Mouse (Mus musculus): ENCODE measurements around the gene LTO1. TPM values are rescaled to one million over a fixed set of nuclear protein-coding genes. Genes with fewer than 3 reads are reported as not detected.

Gene LTO1
- polyA plus RNA-seq, 1 experiment from 2014 or later, result 29.2 TPM

DNA sequence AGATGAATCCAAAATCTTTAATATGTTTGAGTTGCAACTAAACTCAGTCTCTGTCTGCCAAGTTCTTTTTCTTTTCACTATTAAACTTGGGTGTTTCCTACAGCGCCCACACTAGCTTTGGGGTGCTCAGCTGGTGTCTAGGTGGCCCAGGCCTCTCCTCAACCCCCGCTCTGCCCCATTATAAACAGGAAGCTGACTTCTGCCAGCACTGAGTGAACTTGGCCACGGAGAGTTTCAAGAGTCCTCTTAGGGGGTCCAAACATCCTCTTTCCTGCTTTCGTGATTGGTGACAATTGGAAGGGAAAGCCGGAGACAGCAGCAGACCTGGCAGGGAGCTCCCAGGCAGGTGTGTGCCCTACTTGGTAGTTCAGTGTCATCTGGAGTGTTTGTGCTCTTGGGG, 64.9 kb downstream of the LTO1 start:
- no peaks in the 10 kb centered on the region for H3K4me1 ChIP-seq (replicated peaks; ENCODE audit: control insufficient read depth, insufficient read depth, low read length)
- H3K9me3 ChIP-seq (ENCODE audit: control insufficient read depth, low read length), result no peaks in the 10 kb centered on the region
- 84% methylated on average over 5 of the region's 5 CpGs for WGBS
- no peak overlapping the region for H3K4me3 ChIP-seq (ENCODE audit: low read depth, low read length)
- DNase-seq (ENCODE audit: low spot score), result no peak
- H3K9ac ChIP-seq (ENCODE audit: low read length), result no peak overlapping the region
- H3K27me3 ChIP-seq (ENCODE audit: control insufficient read depth, insufficient read depth, low read length), result no peaks in the 10 kb centered on the region
- ATAC-seq (replicated peaks; ENCODE audit: low FRiP score), result no peak
- H3K4me2 ChIP-seq (ENCODE audit: low read depth, low read length, severe bottlenecking), result no peak overlapping the region
- H3K27ac ChIP-seq (ENCODE audit: low read depth, low read length), result no peak overlapping the region
- H3K36me3 ChIP-seq (ENCODE audit: control insufficient read depth, insufficient read depth, low read length), result no peaks in the 10 kb centered on the region

Other genes starting within 250 kb of the LTO1 start
- 22.9 and 25.6 TPM in 2 replicates for gene Ano1, start 163.1 kb upstream of the LTO1 start, polyA plus RNA-seq (2014; fragmentation: Nextera tagmentation; extraction: Ambion mirVana)
- 1.9 and 2.8 TPM in 2 replicates for gene Fgf3, start 77.0 kb upstream of the LTO1 start, polyA plus RNA-seq (2014; fragmentation: Nextera tagmentation; extraction: Ambion mirVana)
- gene Fgf4, start 67.7 kb upstream of the LTO1 start, polyA plus RNA-seq (2014; fragmentation: Nextera tagmentation; extraction: Ambion mirVana), result not detected in 2 replicates
- 92.1 and 92.3 TPM in 2 replicates for gene Fgf15, start 18.6 kb upstream of the LTO1 start, polyA plus RNA-seq (2014; fragmentation: Nextera tagmentation; extraction: Ambion mirVana)
- 238 and 268 TPM in 2 replicates for gene Ccnd1, start 24.8 kb downstream of the LTO1 start, polyA plus RNA-seq (2014; fragmentation: Nextera tagmentation; extraction: Ambion mirVana)

Data from forebrain, embryonic 11.5 days (tissue).